Mouse (Mus musculus): ENCODE measurements around the gene Fem1a. TPM values are rescaled to one million over a fixed set of nuclear protein-coding genes. Genes with fewer than 3 reads are reported as not detected.

The Fem1a gene
- 14.9 and 19.2 TPM in 2 replicates for polyA plus RNA-seq (2012; rRNA removed)

GRCm38 (mm10) chr17:56256239-56256881 lies at the start of gene Fem1a:
Fem1a (plus strand) TSS chr17:56256810.

GRCm38 (mm10) chr17:56218377-56219191 lies 38.0 kb upstream of the Fem1a start, which contains the start of gene Dpp9:
Dpp9 (minus strand) TSS chr17:56218905.

GRCm38 (mm10) chr17:56276643-56277566 lies 20.3 kb downstream of the Fem1a start, which contains the start of gene Ticam1:
Ticam1 (minus strand) TSS chr17:56276786.

GRCm38 (mm10) chr17:56292531-56293222 lies 36.1 kb downstream of the Fem1a start, which contains the start of gene Plin3:
Plin3 (minus strand) TSS chr17:56292873.

GRCm38 (mm10) chr17:56300186-56300585 lies 43.6 kb downstream of the Fem1a start, which contains the start of gene Arrdc5:
Arrdc5 (minus strand) TSS chr17:56300286.

DNA sequence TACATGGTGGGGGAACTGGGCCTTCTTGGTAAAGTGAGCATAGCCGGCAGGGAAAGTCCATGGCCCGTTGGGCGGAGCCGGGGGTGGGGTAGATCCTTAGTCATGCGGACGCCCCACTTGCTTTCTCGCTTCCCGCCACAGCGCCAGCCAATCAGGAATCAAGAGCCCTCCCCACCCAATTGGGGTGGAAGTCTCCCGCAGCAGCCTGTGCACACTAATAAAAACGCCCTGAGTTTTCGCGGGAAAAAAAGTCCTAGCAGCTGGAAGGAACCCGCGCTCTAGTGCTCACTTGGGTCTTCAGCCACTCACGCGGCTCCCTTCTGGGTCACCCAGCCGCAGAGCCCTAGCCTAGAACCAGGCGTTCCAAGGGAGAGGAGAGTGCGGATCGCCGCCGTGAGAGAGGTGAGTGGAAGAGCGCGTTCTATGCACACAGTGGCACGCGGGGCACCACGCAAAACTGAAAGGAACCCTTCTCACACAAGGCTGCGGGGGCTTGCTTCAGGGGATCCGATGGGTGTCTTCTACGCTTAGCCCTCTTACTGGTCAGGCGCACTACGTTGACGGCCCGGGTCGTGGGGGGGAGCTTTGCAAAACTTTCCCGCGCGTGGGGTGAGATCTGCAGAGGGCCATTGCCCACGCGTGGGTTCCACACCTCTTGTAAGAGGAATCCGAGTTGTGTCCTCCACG lies 46.7 kb downstream of the Fem1a start, which contains the start of gene Uhrf1:
Gene Uhrf1, plus strand, starts transcription at position 162 of the 687 bp plus-strand sequence.

Other genes starting within 250 kb of the Fem1a start
- 56.0 and 61.6 TPM in 2 replicates for gene Sh3gl1, start 220.2 kb upstream of the Fem1a start, polyA plus RNA-seq (2012; rRNA removed)
- gene Chaf1a, start 216.4 kb upstream of the Fem1a start, polyA plus RNA-seq (2012; rRNA removed) = 1.4 and 2.1 TPM in 2 replicates
- gene Ubxn6, start 181.8 kb upstream of the Fem1a start, polyA plus RNA-seq (2012; rRNA removed) = 25.8 and 28.1 TPM in 2 replicates
- gene Hdgfl2, start 177.2 kb upstream of the Fem1a start, polyA plus RNA-seq (2012; rRNA removed) = 22.5 and 23.4 TPM in 2 replicates
- 10.9 and 12.4 TPM in 2 replicates for gene Plin4, start 147.0 kb upstream of the Fem1a start, polyA plus RNA-seq (2012; rRNA removed)
- 0.91 and 1.1 TPM in 2 replicates for gene Plin5, start 139.2 kb upstream of the Fem1a start, polyA plus RNA-seq (2012; rRNA removed)
- gene Lrg1, start 134.8 kb upstream of the Fem1a start, polyA plus RNA-seq (2012; rRNA removed) = 20.4 and 44.5 TPM in 2 replicates
- gene Sema6b, start 116.5 kb upstream of the Fem1a start, polyA plus RNA-seq (2012; rRNA removed) = 4.3 and 10.0 TPM in 2 replicates
- 1.9 and 2.3 TPM in 2 replicates for gene Tnfaip8l1, start 94.3 kb upstream of the Fem1a start, polyA plus RNA-seq (2012; rRNA removed)
- gene Mydgf, start 72.9 kb upstream of the Fem1a start, polyA plus RNA-seq (2012; rRNA removed) = 58.8 and 74.9 TPM in 2 replicates
- 23.2 and 24.5 TPM in 2 replicates for gene Dpp9, start 37.9 kb upstream of the Fem1a start, polyA plus RNA-seq (2012; rRNA removed)
- 23.4 and 24.4 TPM in 2 replicates for gene Ticam1, start 20.0 kb downstream of the Fem1a start, polyA plus RNA-seq (2012; rRNA removed)
- gene Plin3, start 36.1 kb downstream of the Fem1a start, polyA plus RNA-seq (2012; rRNA removed) = 29.0 and 30.0 TPM in 2 replicates
- not detected in 2 replicates for gene Arrdc5, start 43.5 kb downstream of the Fem1a start, polyA plus RNA-seq (2012; rRNA removed)
- 4.9 and 5.6 TPM in 2 replicates for gene Uhrf1, start 46.5 kb downstream of the Fem1a start, polyA plus RNA-seq (2012; rRNA removed)
- 15.1 and 18.6 TPM in 2 replicates for gene Kdm4b, start 69.3 kb downstream of the Fem1a start, polyA plus RNA-seq (2012; rRNA removed)
- gene Ptprs, start 219.7 kb downstream of the Fem1a start, polyA plus RNA-seq (2012; rRNA removed) = 51.4 and 69.9 TPM in 2 replicates

Data from stomach, adult 2 months (tissue).